Mouse (Mus musculus) heart, postnatal 36 days (tissue): ENCODE results near the gene Slc26a5. TPM values are rescaled to one million over a fixed set of nuclear protein-coding genes. Genes with fewer than 3 reads are reported as not detected.

Experiments
- DNase-seq, 2 experiments: peaks; one replicate each; pipeline ENCODE4 v3.0.0; 2021 to 2022
- intact Hi-C: fragments of 180-260 bp; cut with DNase I; formaldehyde crosslinking; loops from one replicate; pipeline ENCODE4 v1.15.1; 2025
- total RNA-seq, 2 experiments: library from RNA; stranded (reverse); gene quantifications; 2 replicates each; pipeline ENCODE4 v1.2.3; 2021

Slc26a5 gene
- not detected for total RNA-seq

GRCm38 (mm10) chr5:21865346-21866107, at the start of gene Slc26a5:
Gene Slc26a5, minus strand, starts transcription at chr5:21865604.
- intact Hi-C loops = no loop called here
- no peak for DNase-seq

- DNase-seq = no peak
- intact Hi-C loops = no loop called here
Measured at GRCm38 (mm10) chr5:21914776-21915175, 49.4 kb upstream of the Slc26a5 start.

- intact Hi-C loops = no loop called here
- no peak for DNase-seq
Measured at GRCm38 (mm10) chr5:21912835-21913530, 47.6 kb upstream of the Slc26a5 start.

GRCm38 (mm10) chr5:21910726-21911125, 45.3 kb upstream of the Slc26a5 start:
- intact Hi-C loops = no loop called here
- DNase-seq = no peak

GRCm38 (mm10) chr5:21909713-21910112, 44.3 kb upstream of the Slc26a5 start:
- no peak for DNase-seq
- intact Hi-C loops = no loop called here

GRCm38 (mm10) chr5:21901411-21901810, 36.0 kb upstream of the Slc26a5 start:
- intact Hi-C loops = no loop called here

GRCm38 (mm10) chr5:21900891-21901290, 35.5 kb upstream of the Slc26a5 start:
- intact Hi-C loops = no loop called here
- no peak for DNase-seq

More at GRCm38 (mm10) chr5:21901411-21901810, 36.0 kb upstream of the Slc26a5 start:
- DNase-seq = no peak

GRCm38 (mm10) chr5:21898875-21899274, 33.5 kb upstream of the Slc26a5 start:
- intact Hi-C loops = no loop called here
- DNase-seq = no peak

- intact Hi-C loops = no loop called here
- DNase-seq = no peak
Measured at GRCm38 (mm10) chr5:21896586-21896985, 31.2 kb upstream of the Slc26a5 start.

- DNase-seq = no peak
- intact Hi-C loops = no loop called here
Measured at GRCm38 (mm10) chr5:21894168-21894567, 28.8 kb upstream of the Slc26a5 start.

GRCm38 (mm10) chr5:21866750-21867149, 1.3 kb upstream of the Slc26a5 start:
- DNase-seq = no peak
- intact Hi-C loops = no loop called here

- intact Hi-C loops = no loop called here
Measured at GRCm38 (mm10) chr5:21866311-21866712, 908 bp upstream of the Slc26a5 start.

GRCm38 (mm10) chr5:21858653-21859052, 6.8 kb downstream of the Slc26a5 start:
- intact Hi-C loops = no loop called here
- no peak for DNase-seq

More at GRCm38 (mm10) chr5:21866311-21866712, 908 bp upstream of the Slc26a5 start:
- DNase-seq = no peak

- DNase-seq = no peak
Measured at GRCm38 (mm10) chr5:21851679-21852340, 13.6 kb downstream of the Slc26a5 start.

GRCm38 (mm10) chr5:21847438-21847837, 18.0 kb downstream of the Slc26a5 start:
- intact Hi-C loops = no loop called here
- no peak for DNase-seq

More at GRCm38 (mm10) chr5:21851679-21852340, 13.6 kb downstream of the Slc26a5 start:
- intact Hi-C loops = no loop called here

- no peak for DNase-seq
- intact Hi-C loops = no loop called here
Measured at GRCm38 (mm10) chr5:21846616-21847290, 18.7 kb downstream of the Slc26a5 start.

GRCm38 (mm10) chr5:21844676-21845075, 20.7 kb downstream of the Slc26a5 start:
- intact Hi-C loops = no loop called here
- no peak for DNase-seq

- intact Hi-C loops = no loop called here
- DNase-seq = no peak
Measured at GRCm38 (mm10) chr5:21831761-21832160, 33.6 kb downstream of the Slc26a5 start.

- intact Hi-C loops = no loop called here
- no peak for DNase-seq
Measured at GRCm38 (mm10) chr5:21828855-21829254, 36.5 kb downstream of the Slc26a5 start.

- intact Hi-C loops = no loop called here
- DNase-seq = no peak
Measured at GRCm38 (mm10) chr5:21827643-21828042, 37.8 kb downstream of the Slc26a5 start.

- DNase-seq = no peak
- intact Hi-C loops = no loop called here
Measured at GRCm38 (mm10) chr5:21826370-21826769, 39.0 kb downstream of the Slc26a5 start.
